Mouse (Mus musculus): ENCODE measurements around the gene Trabd. TPM values are rescaled to one million over a fixed set of nuclear protein-coding genes. Genes with fewer than 3 reads are reported as not detected.

Gene Trabd
- polyA plus RNA-seq (2015; fragmentation: Nextera tagmentation; extraction: Ambion mirVana) = 39.2 and 39.5 TPM in 2 replicates

DNA sequence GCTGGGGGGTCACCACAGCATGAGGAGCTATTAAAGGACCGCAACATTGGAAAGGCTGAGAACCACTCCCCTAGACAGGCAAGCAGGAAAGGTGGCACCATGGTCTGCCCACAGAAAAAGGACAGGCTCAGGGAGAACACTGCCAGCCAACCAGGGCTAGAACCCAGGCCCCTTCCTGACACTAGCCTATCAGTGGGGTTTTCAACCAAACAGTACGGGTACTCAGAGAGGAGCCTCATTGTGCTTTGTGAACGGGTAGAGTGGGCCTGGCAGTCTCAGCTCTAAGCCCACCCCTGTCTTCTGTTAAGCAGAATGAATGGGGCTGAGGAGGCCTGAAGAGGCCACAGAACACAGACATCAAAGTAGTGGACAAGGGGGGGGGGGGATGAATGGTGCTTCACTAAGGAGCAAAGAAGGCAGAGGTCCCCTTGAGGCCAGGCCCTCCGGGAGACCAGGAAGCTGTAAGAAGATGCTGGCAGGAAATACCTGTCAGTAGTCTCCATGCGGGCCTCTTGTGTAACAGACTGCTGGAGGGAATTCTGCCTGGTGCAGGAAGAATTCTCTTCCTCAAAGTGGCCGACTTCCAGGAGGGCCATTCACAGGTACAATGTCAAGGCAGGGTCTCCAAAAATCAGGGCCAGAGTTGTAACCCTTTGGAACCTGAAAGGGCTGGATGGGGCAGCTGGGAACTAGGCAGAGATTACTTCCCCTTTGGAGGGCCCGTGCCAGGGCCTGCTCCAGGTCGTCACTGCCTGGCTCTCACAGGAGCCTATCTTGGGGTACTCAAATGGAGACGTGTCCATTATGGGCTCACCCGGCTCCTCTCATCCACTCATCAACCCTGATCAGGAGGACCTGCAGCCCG, at the start of gene Trabd:
Gene Trabd, plus strand, starts transcription at position 512 of the 865 bp plus-strand sequence.
- peaks cover 5% of the 10 kb centered on the region; the same call in 1 of the 2 replicates for H3K36me3 ChIP-seq (ENCODE audit: control insufficient read depth, insufficient read depth, low read length)
- 20% methylated on average over 11 of the region's 11 CpGs for WGBS
- H3K4me1 ChIP-seq (ENCODE audit: control insufficient read depth, insufficient read depth, low read depth, low read length) = peaks cover 28% of the 10 kb centered on the region
- peak within 1 kb of the TSS; percentile 65 for H3K4me2 ChIP-seq (ENCODE audit: low read length)
- peak within 1 kb of the TSS; percentile 96 for H3K9ac ChIP-seq (ENCODE audit: low read depth, low read length)
- peak; percentile 38; the same call in 1 of the 2 replicates for ATAC-seq
- H3K4me3 ChIP-seq (ENCODE audit: low read length) = peak within 1 kb of the TSS; percentile 89
- peak within 1 kb of the TSS; percentile 90 for H3K27ac ChIP-seq (ENCODE audit: low read depth, low read length)
- H3K27me3 ChIP-seq (replicated peaks; ENCODE audit: control insufficient read depth, insufficient read depth, low read length) = no peaks in the 10 kb centered on the region
- no peaks in the 10 kb centered on the region for H3K9me3 ChIP-seq (ENCODE audit: control insufficient read depth, low read length)

DNA sequence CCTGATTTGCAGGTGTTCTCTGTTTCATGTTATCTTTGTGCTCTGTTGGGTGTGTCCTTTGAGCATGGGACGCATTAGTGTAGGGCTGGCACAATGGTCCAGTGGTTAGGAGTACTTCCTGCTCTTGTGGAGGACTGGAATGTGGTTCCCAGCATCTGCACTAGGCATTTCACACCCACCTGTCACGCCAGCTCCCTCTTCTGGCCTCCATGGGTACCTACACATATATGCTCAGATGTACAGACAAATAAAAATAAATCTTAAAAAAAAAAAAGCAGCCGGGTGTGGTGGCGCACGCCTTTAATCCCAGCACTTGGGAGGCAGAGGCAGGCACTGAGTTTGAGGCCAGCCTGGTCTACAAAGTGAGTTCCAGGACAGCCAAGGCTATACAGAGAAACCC, 30.5 kb upstream of the Trabd start:
- WGBS = 76% methylated on average over 5 of the region's 5 CpGs
- H3K9ac ChIP-seq (ENCODE audit: low read depth, low read length) = no peak overlapping the region
- ATAC-seq = no peak
- no peaks in the 10 kb centered on the region for H3K36me3 ChIP-seq (ENCODE audit: control insufficient read depth, insufficient read depth, low read length)
- H3K27ac ChIP-seq (ENCODE audit: low read depth, low read length) = no peak overlapping the region
- no peak overlapping the region for H3K4me2 ChIP-seq (ENCODE audit: low read length)
- H3K4me1 ChIP-seq (ENCODE audit: control insufficient read depth, insufficient read depth, low read depth, low read length) = no peaks in the 10 kb centered on the region
- no peaks in the 10 kb centered on the region for H3K27me3 ChIP-seq (replicated peaks; ENCODE audit: control insufficient read depth, insufficient read depth, low read length)
- no peak overlapping the region for H3K4me3 ChIP-seq (ENCODE audit: low read length)
- H3K9me3 ChIP-seq (ENCODE audit: control insufficient read depth, low read length) = no peaks in the 10 kb centered on the region

DNA sequence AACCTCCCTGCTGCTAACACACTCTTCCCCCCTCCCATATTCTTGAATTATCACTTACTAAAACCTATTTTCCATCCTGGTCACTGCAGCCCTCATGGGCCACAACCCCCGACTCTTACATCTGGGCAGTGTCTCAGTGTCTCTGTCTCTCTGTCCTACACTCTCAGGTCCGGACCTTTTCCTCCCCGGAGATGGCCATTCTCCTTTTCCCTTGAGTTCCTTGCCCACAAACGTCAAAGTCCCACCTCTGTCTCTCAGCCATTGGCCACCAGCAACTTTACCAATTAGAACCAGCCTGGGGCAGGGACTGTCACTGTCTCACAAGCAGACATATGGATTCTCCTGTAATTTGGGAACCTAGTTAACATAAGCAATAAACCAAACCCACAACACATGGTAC, 28.6 kb upstream of the Trabd start:
- Histone ChIP-seq H3K4me3 (ENCODE audit: low read length) (no peak overlapping the region), H3K9me3 (ENCODE audit: control insufficient read depth, low read length) (no peaks in the 10 kb centered on the region), H3K36me3 (ENCODE audit: control insufficient read depth, insufficient read depth, low read length) (no peaks in the 10 kb centered on the region), H3K27me3 (replicated peaks; ENCODE audit: control insufficient read depth, insufficient read depth, low read length) (no peaks in the 10 kb centered on the region), H3K4me2 (ENCODE audit: low read length) (no peak overlapping the region), H3K9ac (ENCODE audit: low read depth, low read length) (no peak overlapping the region), H3K4me1 (ENCODE audit: control insufficient read depth, insufficient read depth, low read depth, low read length) (no peaks in the 10 kb centered on the region), H3K27ac (ENCODE audit: low read depth, low read length) (no peak overlapping the region)
- no peak for ATAC-seq
- 75% methylated on average over 4 of the region's 4 CpGs for WGBS

DNA sequence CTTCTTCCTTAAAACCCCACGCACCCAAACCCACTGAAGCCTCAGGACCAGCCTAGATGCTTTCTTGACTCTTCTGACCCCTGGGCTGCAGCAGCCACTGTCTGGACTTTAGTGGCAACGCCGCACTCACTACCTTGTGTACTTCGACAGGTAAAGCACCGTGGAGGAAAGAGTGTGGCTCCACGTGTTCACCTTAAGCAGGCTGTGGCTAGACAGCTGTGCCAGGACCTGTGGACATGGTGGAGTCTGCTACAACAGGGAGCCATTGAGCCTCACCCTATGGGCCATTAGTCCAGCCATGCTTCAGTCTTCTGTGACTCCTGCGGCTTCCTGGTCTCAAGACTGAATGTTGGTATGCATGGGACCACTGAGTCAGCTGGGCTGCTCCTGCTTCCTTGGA, 20.3 kb upstream of the Trabd start:
- no peak overlapping the region for H3K4me2 ChIP-seq (ENCODE audit: low read length)
- H3K9me3 ChIP-seq (ENCODE audit: control insufficient read depth, low read length) = no peaks in the 10 kb centered on the region
- no peak for ATAC-seq
- H3K36me3 ChIP-seq (ENCODE audit: control insufficient read depth, insufficient read depth, low read length) = no peaks in the 10 kb centered on the region
- no peak overlapping the region for H3K9ac ChIP-seq (ENCODE audit: low read depth, low read length)
- H3K4me3 ChIP-seq (ENCODE audit: low read length) = no peak overlapping the region
- no peaks in the 10 kb centered on the region for H3K27me3 ChIP-seq (replicated peaks; ENCODE audit: control insufficient read depth, insufficient read depth, low read length)
- WGBS = 95% methylated on average over 7 of the region's 7 CpGs
- H3K4me1 ChIP-seq (ENCODE audit: control insufficient read depth, insufficient read depth, low read depth, low read length) = peaks cover 4% of the 10 kb centered on the region; the same call in 1 of the 2 replicates
- no peak overlapping the region for H3K27ac ChIP-seq (ENCODE audit: low read depth, low read length)

DNA sequence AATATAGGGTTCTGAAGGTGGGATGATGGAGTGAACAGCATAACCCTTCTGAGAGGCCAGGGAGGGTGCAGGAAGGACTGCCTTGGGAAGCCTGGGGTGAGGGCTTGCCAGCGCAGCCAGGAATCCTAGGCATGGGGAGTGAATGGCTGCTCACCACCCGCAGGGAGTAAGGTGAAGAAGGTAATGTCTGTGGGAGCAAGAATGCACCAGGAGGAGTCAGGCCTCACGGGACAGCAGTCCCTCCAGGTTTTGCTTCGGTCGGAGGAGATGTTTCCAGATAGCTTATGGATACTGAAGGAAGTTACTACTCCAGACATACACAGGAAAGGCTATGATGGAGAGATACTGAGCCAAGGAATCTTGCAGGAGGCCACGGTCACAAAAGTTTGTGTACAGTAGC, 16.2 kb upstream of the Trabd start:
- H3K36me3 ChIP-seq (ENCODE audit: control insufficient read depth, insufficient read depth, low read length) = no peaks in the 10 kb centered on the region
- H3K4me2 ChIP-seq (ENCODE audit: low read length) = peak overlapping the region; percentile 81
- H3K4me1 ChIP-seq (ENCODE audit: control insufficient read depth, insufficient read depth, low read depth, low read length) = peaks cover 15% of the 10 kb centered on the region
- WGBS = 32% methylated on average over 6 of the region's 6 CpGs
- no peaks in the 10 kb centered on the region for H3K27me3 ChIP-seq (replicated peaks; ENCODE audit: control insufficient read depth, insufficient read depth, low read length)
- peak overlapping the region; percentile 74 for H3K4me3 ChIP-seq (ENCODE audit: low read length)
- no peak for ATAC-seq
- H3K27ac ChIP-seq (ENCODE audit: low read depth, low read length) = peak overlapping the region; percentile 81
- no peaks in the 10 kb centered on the region for H3K9me3 ChIP-seq (ENCODE audit: control insufficient read depth, low read length)
- peak overlapping the region; percentile 88 for H3K9ac ChIP-seq (ENCODE audit: low read depth, low read length)

DNA sequence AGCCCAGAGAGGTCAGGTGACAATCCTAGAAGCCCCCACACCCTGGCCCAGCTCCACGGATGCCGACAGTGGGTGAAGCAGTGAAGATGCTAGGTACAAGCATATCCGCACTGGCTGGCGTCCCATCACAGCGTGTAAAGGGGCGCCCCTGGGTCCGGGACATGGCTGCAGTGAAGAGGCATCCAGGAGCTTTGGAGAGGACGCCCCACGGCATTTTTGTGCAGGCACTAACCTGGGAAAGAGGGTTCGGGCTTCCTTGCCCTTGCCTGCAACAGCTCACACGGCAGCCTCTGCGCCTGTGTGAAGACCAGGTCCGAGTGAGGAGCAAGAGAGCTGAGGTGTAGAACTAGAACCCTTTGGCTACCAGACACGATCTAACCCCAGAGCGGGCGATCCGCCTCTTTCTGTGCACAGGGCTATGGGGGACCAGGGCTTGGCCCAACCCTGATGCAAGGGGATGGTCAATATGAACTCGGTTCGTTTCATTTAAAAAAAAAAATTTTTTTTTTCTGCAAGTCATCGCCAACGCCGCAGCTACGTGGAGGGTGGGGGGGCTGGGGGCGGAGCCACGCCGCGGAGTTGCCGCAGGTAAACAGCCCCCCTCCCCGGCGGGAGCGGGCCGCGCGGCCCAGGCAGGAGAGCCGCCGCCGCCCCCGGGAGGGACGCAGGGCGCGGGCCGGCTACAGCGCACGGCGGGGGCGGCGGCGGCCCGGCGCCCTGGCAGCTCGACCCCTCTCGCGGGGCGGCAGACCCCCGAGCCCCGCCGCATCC, 15.6 kb upstream of the Trabd start, which contains the start of gene Panx2:
Gene Panx2, plus strand, starts transcription at position 574 of the 771 bp plus-strand sequence.
- no peaks in the 10 kb centered on the region for H3K27me3 ChIP-seq (replicated peaks; ENCODE audit: control insufficient read depth, insufficient read depth, low read length)
- WGBS = 1% methylated on average over 28 of the region's 57 CpGs

DNA sequence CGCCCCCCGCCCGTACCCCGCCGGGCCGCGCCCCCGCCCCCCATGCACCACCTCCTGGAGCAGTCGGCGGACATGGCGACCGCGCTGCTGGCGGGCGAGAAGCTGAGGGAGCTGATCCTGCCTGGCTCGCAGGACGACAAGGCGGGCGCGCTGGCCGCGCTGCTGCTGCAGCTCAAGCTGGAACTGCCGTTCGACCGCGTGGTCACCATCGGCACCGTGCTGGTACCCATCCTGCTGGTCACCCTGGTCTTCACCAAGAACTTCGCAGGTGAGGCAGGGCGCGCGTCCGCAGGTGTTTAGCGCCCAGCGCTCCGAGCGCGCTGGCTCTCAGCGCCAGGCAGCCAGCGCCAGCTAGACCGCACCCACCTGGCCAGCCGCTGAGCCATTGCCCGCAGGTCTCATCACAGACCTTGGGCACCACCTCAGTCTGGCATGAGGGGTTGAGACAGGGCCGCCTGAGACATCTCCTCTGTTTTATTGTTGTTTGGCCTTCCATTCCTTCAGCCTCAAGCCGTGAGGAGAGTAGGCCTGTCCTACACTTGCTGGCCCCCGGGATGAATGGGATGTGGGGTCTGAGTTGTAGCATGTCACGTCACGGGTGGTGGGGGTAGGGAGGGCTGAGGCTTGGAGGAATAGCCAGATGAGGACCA, 14.8 kb upstream of the Trabd start:
- peak; percentile 52 for ATAC-seq
- H3K27me3 ChIP-seq (replicated peaks; ENCODE audit: control insufficient read depth, insufficient read depth, low read length) = peaks cover 3% of the 10 kb centered on the region; the same call in 1 of the 2 replicates
- WGBS = 1% methylated on average over 35 of the region's 48 CpGs

More for the DNA sequence above, 15.6 kb upstream of the Trabd start, which contains the start of gene Panx2:
- H3K27ac ChIP-seq (ENCODE audit: low read depth, low read length) = peak within 1 kb of the TSS; percentile 81
- H3K9me3 ChIP-seq (ENCODE audit: control insufficient read depth, low read length) = no peaks in the 10 kb centered on the region
- peaks cover 15% of the 10 kb centered on the region for H3K4me1 ChIP-seq (ENCODE audit: control insufficient read depth, insufficient read depth, low read depth, low read length)
- H3K9ac ChIP-seq (ENCODE audit: low read depth, low read length) = peak within 1 kb of the TSS; percentile 88
- ATAC-seq = peak; percentile 55
- peak within 1 kb of the TSS; percentile 81 for H3K4me2 ChIP-seq (ENCODE audit: low read length)
- peak within 1 kb of the TSS; percentile 74 for H3K4me3 ChIP-seq (ENCODE audit: low read length)
- no peaks in the 10 kb centered on the region for H3K36me3 ChIP-seq (ENCODE audit: control insufficient read depth, insufficient read depth, low read length)

DNA sequence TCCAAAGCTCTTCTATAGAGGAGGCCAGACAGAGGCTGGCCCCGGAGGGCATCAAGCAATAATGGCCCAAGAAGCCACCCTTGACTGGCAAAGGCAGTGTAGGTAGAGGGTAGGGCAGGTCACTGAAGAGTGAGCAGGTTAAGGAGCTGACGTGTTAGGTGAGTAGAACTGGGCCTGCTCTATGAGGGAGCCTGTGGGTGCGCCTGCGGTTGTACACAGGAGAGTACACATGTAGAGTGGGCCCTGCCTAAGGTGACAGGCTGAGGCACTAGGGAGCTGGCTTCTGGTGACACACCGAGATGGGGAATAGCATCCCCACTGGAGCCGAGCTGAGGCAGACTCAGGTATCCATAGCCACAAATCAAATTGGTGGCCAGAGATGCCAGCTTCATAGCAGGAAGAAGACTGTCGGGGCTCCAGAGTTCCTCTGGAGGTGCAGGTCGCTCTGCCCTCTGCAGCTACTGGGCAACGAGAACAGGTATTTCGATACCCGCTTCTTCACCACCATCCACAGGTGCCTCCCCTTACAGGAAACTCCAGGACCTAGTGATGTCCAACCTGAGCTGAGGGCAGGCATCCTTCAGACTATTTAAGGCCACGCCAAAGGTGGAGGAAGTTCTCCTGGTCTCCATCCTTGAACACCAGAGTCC, 14.0 kb upstream of the Trabd start:
- Histone ChIP-seq H3K4me2 (ENCODE audit: low read length) (peak overlapping the region; percentile 81), H3K9me3 (ENCODE audit: control insufficient read depth, low read length) (no peaks in the 10 kb centered on the region), H3K4me3 (ENCODE audit: low read length) (peak overlapping the region; percentile 74), H3K9ac (ENCODE audit: low read depth, low read length) (peak overlapping the region; percentile 88), H3K36me3 (ENCODE audit: control insufficient read depth, insufficient read depth, low read length) (no peaks in the 10 kb centered on the region), H3K27ac (ENCODE audit: low read depth, low read length) (peak overlapping the region; percentile 81), H3K27me3 (replicated peaks; ENCODE audit: control insufficient read depth, insufficient read depth, low read length) (peaks cover 9% of the 10 kb centered on the region), H3K4me1 (ENCODE audit: control insufficient read depth, insufficient read depth, low read depth, low read length) (peaks cover 15% of the 10 kb centered on the region)
- WGBS = 87% methylated on average over 12 of the region's 12 CpGs
- no peak for ATAC-seq

More for the DNA sequence above, 14.8 kb upstream of the Trabd start:
- Histone ChIP-seq H3K4me2 (ENCODE audit: low read length) (peak overlapping the region; percentile 81), H3K36me3 (ENCODE audit: control insufficient read depth, insufficient read depth, low read length) (no peaks in the 10 kb centered on the region), H3K9me3 (ENCODE audit: control insufficient read depth, low read length) (no peaks in the 10 kb centered on the region), H3K4me1 (ENCODE audit: control insufficient read depth, insufficient read depth, low read depth, low read length) (peaks cover 15% of the 10 kb centered on the region), H3K9ac (ENCODE audit: low read depth, low read length) (peak overlapping the region; percentile 88), H3K27ac (ENCODE audit: low read depth, low read length) (peak overlapping the region; percentile 81), H3K4me3 (ENCODE audit: low read length) (peak overlapping the region; percentile 74)

Data from hindbrain, embryonic 16.5 days (tissue).